Mouse (Mus musculus) midbrain, embryonic 16.5 days (tissue): ENCODE measurements around the gene Cyyr1. TPM values are rescaled to one million over a fixed set of nuclear protein-coding genes. Genes with fewer than 3 reads are reported as not detected.
"Not testable (repeated sequence)": the region's sequence is repeated elsewhere in the genome, so short reads cannot be mapped to it uniquely, and the experiment has no call there.

Experiments
- ATAC-seq: fragments of 200-750 bp; cut with Nextera tagmentation; 2 replicates; pipeline ENCODE4 v1.8.0; 2017; ENCODE audit warnings: moderate TSS enrichment
- H3K27ac ChIP-seq: fragments of 300-500 bp; sonication (generic); 2 replicates; pipeline ENCODE4 v1.5.1; 2014; ENCODE audit warnings: mild to moderate bottlenecking, low read length, mixed read lengths
- H3K27me3 ChIP-seq: fragments of 300-500 bp; sonication (generic); 2 replicates; pipeline ENCODE4 v1.6.1; 2014; ENCODE audit warnings: low read depth, low read length, mixed read lengths; ENCODE audit not compliant: control insufficient read depth, insufficient read depth
- H3K36me3 ChIP-seq: fragments of 300-500 bp; sonication (generic); 2 replicates; pipeline ENCODE4 v1.6.1; 2014; ENCODE audit warnings: mild to moderate bottlenecking, low read length, moderate library complexity, mixed read lengths; ENCODE audit not compliant: control insufficient read depth, insufficient read depth
- H3K4me1 ChIP-seq: fragments of 300-500 bp; sonication (generic); 2 replicates; pipeline ENCODE4 v1.6.1; 2014; ENCODE audit warnings: mild to moderate bottlenecking, low read length, mixed read lengths; ENCODE audit not compliant: control insufficient read depth, insufficient read depth
- H3K4me2 ChIP-seq: fragments of 300-500 bp; sonication (generic); 2 replicates; pipeline ENCODE4 v1.6.1; 2014; ENCODE audit warnings: mild to moderate bottlenecking, low read length, mixed read lengths
- H3K4me3 ChIP-seq: fragments of 300-500 bp; sonication (generic); 2 replicates; pipeline ENCODE4 v1.5.1; 2014; ENCODE audit warnings: low read depth, mild to moderate bottlenecking, low read length, moderate library complexity, mixed read lengths
- H3K9ac ChIP-seq: fragments of 300-500 bp; sonication (generic); 2 replicates; pipeline ENCODE4 v1.6.1; 2014; ENCODE audit warnings: low read depth, low read length, mixed read lengths
- H3K9me3 ChIP-seq: fragments of 300-500 bp; sonication (generic); replicated peaks from 2 replicates; pipeline ENCODE4 v1.6.1; 2014; ENCODE audit warnings: mild to moderate bottlenecking, low read length, mixed read lengths; ENCODE audit not compliant: control insufficient read depth, poor library complexity, severe bottlenecking
- WGBS: fragments of 180-500 bp; shearing (Covaris S2); extraction: QIAGEN DNeasy Blood & Tissue Kit; methylation state at CpG from one replicate; pipeline ENCODE4 v1.1.7; 2014; 5-methylcytosine and 5-hydroxymethylcytosine counted together
- polyA plus RNA-seq: library from polyadenylated mRNA; unstranded; fragments of >200 nt; fragmentation: Nextera tagmentation; extraction: Ambion mirVana; gene quantifications from 2 replicates; pipeline ENCODE4 v1.2.1, GENCODE M21; 2015

Cyyr1 gene
- 1.8 and 2.7 TPM in 2 replicates for polyA plus RNA-seq

GRCm38 (mm10) chr16:85553297-85553696 is at the start of gene Cyyr1:
Gene Cyyr1 (minus strand): TSS chr16:85553397.
- H3K4me3 ChIP-seq, H3K36me3 ChIP-seq, H3K4me2 ChIP-seq, H3K4me1 ChIP-seq, ATAC-seq, H3K9ac ChIP-seq, H3K27me3 ChIP-seq, H3K27ac ChIP-seq, H3K9me3 ChIP-seq: not testable (repeated sequence)
- 79% methylated on average over 11 of the region's 13 CpGs for WGBS

- H3K9ac ChIP-seq, result no peak overlapping the region
- H3K27ac ChIP-seq, result peak overlapping the region; percentile 28; the same call in 1 of the 2 replicates
- H3K4me2 ChIP-seq, result no peak overlapping the region
- no peaks in the 10 kb centered on the region for H3K9me3 ChIP-seq
- H3K36me3 ChIP-seq, result no peaks in the 10 kb centered on the region
- no peak overlapping the region for H3K4me3 ChIP-seq
- peaks cover 5% of the 10 kb centered on the region for H3K4me1 ChIP-seq
- WGBS, result 45% methylated on average over 7 of the region's 7 CpGs
- ATAC-seq, result peak; percentile 72; the same call in 1 of the 2 replicates
- no peaks in the 10 kb centered on the region for H3K27me3 ChIP-seq
These were observed 35.6 kb upstream of the Cyyr1 start for GRCm38 (mm10) chr16:85588844-85589243.

GRCm38 (mm10) chr16:85587573-85588226 is 34.5 kb upstream of the Cyyr1 start:
- Histone ChIP-seq H3K9me3 (no peaks in the 10 kb centered on the region), H3K4me2 (no peak overlapping the region), H3K9ac (no peak overlapping the region), H3K36me3 (no peaks in the 10 kb centered on the region), H3K4me1 (peaks cover 5% of the 10 kb centered on the region), H3K27ac (no peak overlapping the region), H3K27me3 (no peaks in the 10 kb centered on the region), H3K4me3 (no peak overlapping the region)
- ATAC-seq, result no peak
- 82% methylated on average over 4 of the region's 4 CpGs for WGBS

- no peaks in the 10 kb centered on the region for H3K36me3 ChIP-seq
- no peaks in the 10 kb centered on the region for H3K4me1 ChIP-seq
- H3K27me3 ChIP-seq, result no peaks in the 10 kb centered on the region
- H3K4me3 ChIP-seq, result no peak overlapping the region
- WGBS, result 88% methylated on average over 5 of the region's 5 CpGs
- H3K9ac ChIP-seq, result no peak overlapping the region
- no peak overlapping the region for H3K27ac ChIP-seq
- no peak for ATAC-seq
- no peaks in the 10 kb centered on the region for H3K9me3 ChIP-seq
- H3K4me2 ChIP-seq, result no peak overlapping the region
These were observed 13.3 kb upstream of the Cyyr1 start for GRCm38 (mm10) chr16:85566474-85566873.

GRCm38 (mm10) chr16:85553838-85554237 is 641 bp upstream of the Cyyr1 start:
- Histone ChIP-seq H3K4me2 (no peak overlapping the region), H3K9me3 (no peaks in the 10 kb centered on the region), H3K4me3 (no peak overlapping the region), H3K36me3 (no peaks in the 10 kb centered on the region), H3K9ac (no peak overlapping the region), H3K4me1 (no peaks in the 10 kb centered on the region), H3K27ac (no peak overlapping the region), H3K27me3 (peaks cover 5% of the 10 kb centered on the region)
- no peak for ATAC-seq
- 51% methylated on average over 8 of the region's 8 CpGs for WGBS

- H3K27me3 ChIP-seq, H3K9me3 ChIP-seq, H3K27ac ChIP-seq, H3K4me3 ChIP-seq, H3K4me2 ChIP-seq, H3K4me1 ChIP-seq, H3K9ac ChIP-seq, H3K36me3 ChIP-seq, ATAC-seq: not testable (repeated sequence)
- 93% methylated on average over 1 of the region's 11 CpGs for WGBS
These were observed 1.2 kb downstream of the Cyyr1 start for GRCm38 (mm10) chr16:85551976-85552375.

- H3K27me3 ChIP-seq, result peaks cover 5% of the 10 kb centered on the region
- H3K9ac ChIP-seq, result peak overlapping the region; percentile 55
- peak overlapping the region; percentile 37 for H3K4me3 ChIP-seq
- peak overlapping the region; percentile 59 for H3K4me2 ChIP-seq
- 2% methylated on average over 25 of the region's 25 CpGs for WGBS
- no peak overlapping the region for H3K27ac ChIP-seq
- H3K9me3 ChIP-seq, result no peaks in the 10 kb centered on the region
- H3K36me3 ChIP-seq, result no peaks in the 10 kb centered on the region
- ATAC-seq, result 0 out of 2 replicates have a peak, but pooled peaks have one; percentile 48
- H3K4me1 ChIP-seq, result no peaks in the 10 kb centered on the region
These were observed 3.1 kb downstream of the Cyyr1 start for GRCm38 (mm10) chr16:85549971-85550567.

- Histone ChIP-seq H3K4me1 (no peaks in the 10 kb centered on the region), H3K9me3 (no peaks in the 10 kb centered on the region), H3K4me2 (no peak overlapping the region), H3K36me3 (no peaks in the 10 kb centered on the region), H3K4me3 (no peak overlapping the region), H3K27me3 (peaks cover 5% of the 10 kb centered on the region), H3K27ac (no peak overlapping the region), H3K9ac (no peak overlapping the region)
- 73% methylated on average over 6 of the region's 6 CpGs for WGBS
- no peak for ATAC-seq
These were observed 6.7 kb downstream of the Cyyr1 start for GRCm38 (mm10) chr16:85546519-85546918.

GRCm38 (mm10) chr16:85541676-85542273 is 11.4 kb downstream of the Cyyr1 start:
- ATAC-seq, result no peak
- H3K27me3 ChIP-seq, result no peaks in the 10 kb centered on the region
- 87% methylated on average over 4 of the region's 4 CpGs for WGBS
- H3K4me1 ChIP-seq, result no peaks in the 10 kb centered on the region
- no peak overlapping the region for H3K4me2 ChIP-seq
- no peak overlapping the region for H3K4me3 ChIP-seq
- no peak overlapping the region for H3K9ac ChIP-seq
- no peak overlapping the region for H3K27ac ChIP-seq
- no peaks in the 10 kb centered on the region for H3K9me3 ChIP-seq
- H3K36me3 ChIP-seq, result no peaks in the 10 kb centered on the region
